Mouse (Mus musculus) spleen, postnatal 4 days (tissue): ENCODE measurements around the gene Vps25.

Source experiments
- DNase-seq, 2 experiments: peaks; one replicate each; pipeline ENCODE4 v3.0.0; 2022; ENCODE audit warnings: low spot score in 2 of 2

The Vps25 gene

GRCm38 (mm10) chr11:101275309-101275708 is 21.8 kb downstream of the Vps25 start:
- DNase-seq, result peak in 1 of 2 experiments; percentile 56

- DNase-seq, result peak in 1 of 2 experiments; percentile 64
Observed at GRCm38 (mm10) chr11:101276319-101277070, 23.0 kb downstream of the Vps25 start.

- peak in 1 of 2 experiments; percentile 61 for DNase-seq
Observed at GRCm38 (mm10) chr11:101277381-101278222, 24.1 kb downstream of the Vps25 start.

GRCm38 (mm10) chr11:101278223-101279192 is 25.0 kb downstream of the Vps25 start, which contains the start of the genes Cntd1 and Coa3:
Cntd1 (plus strand) TSS chr11:101279012.
Coa3 (minus strand) TSS chr11:101279114.
- DNase-seq, result peak; percentile 78 to 87

GRCm38 (mm10) chr11:101279193-101279569 is 25.7 kb downstream of the Vps25 start:
- DNase-seq, result peak in 1 of 2 experiments; percentile 66

- no peak for DNase-seq
Observed at GRCm38 (mm10) chr11:101280837-101281236, 27.3 kb downstream of the Vps25 start.

GRCm38 (mm10) chr11:101282896-101283295 is 29.4 kb downstream of the Vps25 start:
- no peak for DNase-seq

- no peak for DNase-seq
Observed at GRCm38 (mm10) chr11:101283805-101284204, 30.3 kb downstream of the Vps25 start.

GRCm38 (mm10) chr11:101287306-101287705 is 33.8 kb downstream of the Vps25 start:
- no peak for DNase-seq

- no peak for DNase-seq
Observed at GRCm38 (mm10) chr11:101291231-101291630, 37.7 kb downstream of the Vps25 start.

GRCm38 (mm10) chr11:101295191-101295590 is 41.7 kb downstream of the Vps25 start:
- no peak for DNase-seq

GRCm38 (mm10) chr11:101300881-101301280 is 47.4 kb downstream of the Vps25 start:
- peak; percentile 60 to 75 for DNase-seq

- no peak for DNase-seq
Observed at GRCm38 (mm10) chr11:101301299-101302003, 47.9 kb downstream of the Vps25 start.

- DNase-seq, result peak; percentile 97 to 100
Observed at GRCm38 (mm10) chr11:101302004-101302798, 48.7 kb downstream of the Vps25 start, which contains the start of gene Becn1. Becn1 (minus strand) TSS chr11:101302286.

GRCm38 (mm10) chr11:101307744-101308143 is 54.2 kb downstream of the Vps25 start:
- no peak for DNase-seq
